Mouse (Mus musculus) kidney, embryonic 15.5 days (tissue): ENCODE measurements around the gene Cacna1e. TPM values are rescaled to one million over a fixed set of nuclear protein-coding genes. Genes with fewer than 3 reads are reported as not detected.

Experiments used
- ATAC-seq: fragments of 200-750 bp; cut with Nextera tagmentation; replicated peaks from 2 replicates; pipeline ENCODE4 v1.8.0; 2017; ENCODE audit warnings: moderate TSS enrichment; ENCODE audit not compliant: low FRiP score
- H3K27ac ChIP-seq: fragments of 300-500 bp; sonication (generic); 2 replicates; pipeline ENCODE4 v1.5.1; 2015; ENCODE audit warnings: mild to moderate bottlenecking, inconsistent platforms
- H3K27me3 ChIP-seq: fragments of 300-500 bp; sonication (generic); 2 replicates; pipeline ENCODE4 v1.6.1; 2015; ENCODE audit warnings: inconsistent platforms
- H3K36me3 ChIP-seq: fragments of 300-500 bp; sonication (generic); 2 replicates; pipeline ENCODE4 v1.6.1; 2015; ENCODE audit warnings: inconsistent platforms
- H3K4me1 ChIP-seq: fragments of 300-500 bp; sonication (generic); 2 replicates; pipeline ENCODE4 v1.6.1; 2015; ENCODE audit warnings: inconsistent platforms
- H3K4me2 ChIP-seq: fragments of 300-500 bp; sonication (generic); 2 replicates; pipeline ENCODE4 v1.6.1; 2015; ENCODE audit warnings: moderate library complexity, mild to moderate bottlenecking, inconsistent platforms
- H3K4me3 ChIP-seq: fragments of 300-500 bp; sonication (generic); replicated peaks from 2 replicates; pipeline ENCODE4 v1.5.1; 2015; ENCODE audit warnings: mild to moderate bottlenecking, inconsistent platforms
- H3K9ac ChIP-seq: fragments of 300-500 bp; sonication (generic); 2 replicates; pipeline ENCODE4 v1.6.1; 2015; ENCODE audit warnings: mild to moderate bottlenecking, inconsistent platforms
- H3K9me3 ChIP-seq: fragments of 300-500 bp; sonication (generic); replicated peaks from 2 replicates; pipeline ENCODE4 v1.6.1; 2016; ENCODE audit warnings: inconsistent platforms
- WGBS: fragments of 180-500 bp; shearing (Covaris S2); methylation state at CpG from one replicate; pipeline ENCODE4 v1.1.7; 2015; ENCODE audit warnings: mixed read lengths; 5-methylcytosine and 5-hydroxymethylcytosine counted together
- polyA plus RNA-seq: library from polyadenylated mRNA; unstranded; fragments of >200 nt; fragmentation: Nextera tagmentation; extraction: Ambion mirVana; gene quantifications from 2 replicates; pipeline ENCODE4 v1.2.1, GENCODE M21; 2015

Gene Cacna1e
- polyA plus RNA-seq, 1 experiment from 2014 or later, result 0.14 TPM

GRCm38 (mm10) chr1:154798771-154799170 lies 85.5 kb downstream of the Cacna1e start:
- Histone ChIP-seq H3K36me3 (no peaks in the 10 kb centered on the region), H3K4me3 (no peak overlapping the region)
- WGBS, result 67% methylated on average over 2 of the region's 2 CpGs

GRCm38 (mm10) chr1:154796685-154797084 lies 87.6 kb downstream of the Cacna1e start:
- Histone ChIP-seq H3K4me3 (no peak overlapping the region), H3K9me3 (no peaks in the 10 kb centered on the region), H3K36me3 (no peaks in the 10 kb centered on the region), H3K9ac (no peak overlapping the region), H3K4me2 (no peak overlapping the region), H3K4me1 (0 out of 2 replicates have a peak, but pooled peaks cover 5% of the 10 kb centered on the region), H3K27ac (no peak overlapping the region), H3K27me3 (no peaks in the 10 kb centered on the region)
- 0 out of 2 replicates have a peak, but pooled peaks have one; percentile 33 for ATAC-seq
- WGBS, result 55% methylated on average over 2 of the region's 2 CpGs

More at GRCm38 (mm10) chr1:154798771-154799170, 85.5 kb downstream of the Cacna1e start:
- H3K4me1 ChIP-seq, result 0 out of 2 replicates have a peak, but pooled peaks cover 3% of the 10 kb centered on the region
- H3K9ac ChIP-seq, result no peak overlapping the region
- no peak for ATAC-seq
- H3K27me3 ChIP-seq, result no peaks in the 10 kb centered on the region
- H3K9me3 ChIP-seq, result no peaks in the 10 kb centered on the region
- H3K4me2 ChIP-seq, result no peak overlapping the region
- no peak overlapping the region for H3K27ac ChIP-seq

- H3K4me3 ChIP-seq, result no peak overlapping the region
- 66% methylated on average over 8 of the region's 8 CpGs for WGBS
- no peaks in the 10 kb centered on the region for H3K9me3 ChIP-seq
- 0 out of 2 replicates have a peak, but pooled peaks cover 10% of the 10 kb centered on the region for H3K4me1 ChIP-seq
- no peak overlapping the region for H3K27ac ChIP-seq
- no peak overlapping the region for H3K9ac ChIP-seq
- no peaks in the 10 kb centered on the region for H3K36me3 ChIP-seq
- H3K27me3 ChIP-seq, result no peaks in the 10 kb centered on the region
- no peak overlapping the region for H3K4me2 ChIP-seq
- no peak for ATAC-seq
These were observed 89.8 kb downstream of the Cacna1e start for GRCm38 (mm10) chr1:154794518-154794951.

- H3K27ac ChIP-seq, result no peak overlapping the region
- no peaks in the 10 kb centered on the region for H3K36me3 ChIP-seq
- H3K4me1 ChIP-seq, result peaks cover 16% of the 10 kb centered on the region; the same call in 1 of the 2 replicates
- no peaks in the 10 kb centered on the region for H3K9me3 ChIP-seq
- H3K4me3 ChIP-seq, result no peak overlapping the region
- WGBS, result 45% methylated on average over 13 of the region's 13 CpGs
- H3K4me2 ChIP-seq, result no peak overlapping the region
- no peak for ATAC-seq
- H3K9ac ChIP-seq, result no peak overlapping the region
- peaks cover 5% of the 10 kb centered on the region; the same call in 1 of the 2 replicates for H3K27me3 ChIP-seq
These were observed 92.6 kb downstream of the Cacna1e start for GRCm38 (mm10) chr1:154791544-154792174.

GRCm38 (mm10) chr1:154788491-154788890 lies 95.8 kb downstream of the Cacna1e start:
- 71% methylated on average over 4 of the region's 4 CpGs for WGBS

GRCm38 (mm10) chr1:154788069-154788468 lies 96.2 kb downstream of the Cacna1e start:
- no peak overlapping the region for H3K9ac ChIP-seq
- H3K27me3 ChIP-seq, result peaks cover 21% of the 10 kb centered on the region
- H3K36me3 ChIP-seq, result no peaks in the 10 kb centered on the region
- 8% methylated on average over 5 of the region's 5 CpGs for WGBS
- H3K9me3 ChIP-seq, result no peaks in the 10 kb centered on the region
- H3K4me1 ChIP-seq, result peaks cover 32% of the 10 kb centered on the region
- ATAC-seq, result no peak
- H3K4me2 ChIP-seq, result no peak overlapping the region
- H3K4me3 ChIP-seq, result no peak overlapping the region
- H3K27ac ChIP-seq, result no peak overlapping the region

More at GRCm38 (mm10) chr1:154788491-154788890, 95.8 kb downstream of the Cacna1e start:
- no peak overlapping the region for H3K4me2 ChIP-seq
- no peaks in the 10 kb centered on the region for H3K9me3 ChIP-seq
- H3K36me3 ChIP-seq, result no peaks in the 10 kb centered on the region
- no peak overlapping the region for H3K9ac ChIP-seq
- H3K27ac ChIP-seq, result no peak overlapping the region
- peaks cover 20% of the 10 kb centered on the region for H3K27me3 ChIP-seq
- no peak for ATAC-seq
- H3K4me3 ChIP-seq, result no peak overlapping the region
- H3K4me1 ChIP-seq, result peaks cover 32% of the 10 kb centered on the region

GRCm38 (mm10) chr1:154787418-154787817 lies 96.9 kb downstream of the Cacna1e start:
- Histone ChIP-seq H3K4me2 (no peak overlapping the region), H3K9me3 (no peaks in the 10 kb centered on the region), H3K9ac (no peak overlapping the region), H3K36me3 (no peaks in the 10 kb centered on the region), H3K27me3 (peaks cover 21% of the 10 kb centered on the region), H3K27ac (no peak overlapping the region), H3K4me3 (no peak overlapping the region), H3K4me1 (peaks cover 32% of the 10 kb centered on the region)
- no peak for ATAC-seq
- 59% methylated on average over 5 of the region's 5 CpGs for WGBS

GRCm38 (mm10) chr1:154786243-154786669 lies 98.0 kb downstream of the Cacna1e start:
- H3K9ac ChIP-seq, result no peak overlapping the region
- WGBS, result 18% methylated on average over 4 of the region's 4 CpGs
- peak overlapping the region; percentile 33 for H3K4me2 ChIP-seq
- peaks cover 21% of the 10 kb centered on the region for H3K27me3 ChIP-seq
- peaks cover 22% of the 10 kb centered on the region for H3K4me1 ChIP-seq
- H3K9me3 ChIP-seq, result no peaks in the 10 kb centered on the region
- H3K27ac ChIP-seq, result no peak overlapping the region
- H3K36me3 ChIP-seq, result no peaks in the 10 kb centered on the region
- H3K4me3 ChIP-seq, result no peak overlapping the region
- peak; percentile 54; the same call in 1 of the 2 replicates for ATAC-seq

GRCm38 (mm10) chr1:154784862-154785261 lies 99.4 kb downstream of the Cacna1e start:
- no peak overlapping the region for H3K9ac ChIP-seq
- no peak for ATAC-seq
- no peak overlapping the region for H3K27ac ChIP-seq
- peaks cover 21% of the 10 kb centered on the region for H3K27me3 ChIP-seq
- no peaks in the 10 kb centered on the region for H3K9me3 ChIP-seq
- WGBS, result 12% methylated on average over 12 of the region's 12 CpGs
- H3K36me3 ChIP-seq, result no peaks in the 10 kb centered on the region
- peaks cover 25% of the 10 kb centered on the region for H3K4me1 ChIP-seq
- H3K4me3 ChIP-seq, result no peak overlapping the region
- peak overlapping the region; percentile 17 for H3K4me2 ChIP-seq

- H3K36me3 ChIP-seq, result no peaks in the 10 kb centered on the region
- no peak overlapping the region for H3K4me3 ChIP-seq
- H3K27me3 ChIP-seq, result peaks cover 18% of the 10 kb centered on the region
- H3K9me3 ChIP-seq, result no peaks in the 10 kb centered on the region
- H3K4me2 ChIP-seq, result no peak overlapping the region
- peaks cover 26% of the 10 kb centered on the region for H3K4me1 ChIP-seq
- ATAC-seq, result no peak
- H3K27ac ChIP-seq, result no peak overlapping the region
- 79% methylated on average over 1 of the region's 1 CpGs for WGBS
- no peak overlapping the region for H3K9ac ChIP-seq
These were observed 100.8 kb downstream of the Cacna1e start for GRCm38 (mm10) chr1:154783521-154783920.

GRCm38 (mm10) chr1:154779908-154780514 lies 104.3 kb downstream of the Cacna1e start:
- WGBS, result 24% methylated on average over 11 of the region's 11 CpGs
- Histone ChIP-seq H3K4me2 (peak overlapping the region; percentile 12; the same call in 1 of the 2 replicates), H3K4me3 (no peak overlapping the region), H3K27ac (peak overlapping the region; percentile 45), H3K9ac (no peak overlapping the region), H3K9me3 (no peaks in the 10 kb centered on the region), H3K27me3 (peaks cover 9% of the 10 kb centered on the region), H3K4me1 (peaks cover 12% of the 10 kb centered on the region), H3K36me3 (no peaks in the 10 kb centered on the region)
- 0 out of 2 replicates have a peak, but pooled peaks have one; percentile 6 for ATAC-seq

GRCm38 (mm10) chr1:154776344-154776743 lies 108.0 kb downstream of the Cacna1e start:
- ATAC-seq, result peak; percentile 69
- H3K36me3 ChIP-seq, result no peaks in the 10 kb centered on the region
- no peak overlapping the region for H3K4me2 ChIP-seq
- H3K9me3 ChIP-seq, result no peaks in the 10 kb centered on the region
- peaks cover 7% of the 10 kb centered on the region; the same call in 1 of the 2 replicates for H3K4me1 ChIP-seq
- H3K27ac ChIP-seq, result no peak overlapping the region
- H3K9ac ChIP-seq, result no peak overlapping the region
- WGBS, result 37% methylated on average over 4 of the region's 4 CpGs
- no peaks in the 10 kb centered on the region for H3K27me3 ChIP-seq
- no peak overlapping the region for H3K4me3 ChIP-seq
